Mouse (Mus musculus): ENCODE measurements around the gene Dmkn. TPM values are rescaled to one million over a fixed set of nuclear protein-coding genes. Genes with fewer than 3 reads are reported as not detected.

Dmkn gene
- polyA plus RNA-seq, 1 experiment from 2014 or later = 1.1 TPM

- H3K4me1 ChIP-seq (replicated peaks) = peaks cover 14% of the 10 kb centered on the region
- no peaks in the 10 kb centered on the region for H3K36me3 ChIP-seq
- WGBS = 38% methylated on average over 11 of the region's 11 CpGs
- peak overlapping the region; percentile 39; the same call in 1 of the 2 replicates for H3K9ac ChIP-seq
- H3K9me3 ChIP-seq (replicated peaks) = no peaks in the 10 kb centered on the region
- no peak overlapping the region for H3K4me3 ChIP-seq
- H3K4me2 ChIP-seq = peak overlapping the region; percentile 53
- no peak for ATAC-seq (ENCODE audit: insufficient number of reproducible peaks, low FRiP score)
- no peak overlapping the region for H3K27ac ChIP-seq (ENCODE audit: poor library complexity, severe bottlenecking)
- H3K27me3 ChIP-seq (replicated peaks) = peaks cover 36% of the 10 kb centered on the region
These were observed 1.6 kb downstream of the Dmkn start for GRCm38 (mm10) chr7:30765173-30765572.

GRCm38 (mm10) chr7:30766408-30766807, 2.9 kb downstream of the Dmkn start:
- H3K9ac ChIP-seq = no peak overlapping the region
- 75% methylated on average over 4 of the region's 4 CpGs for WGBS
- H3K27me3 ChIP-seq (replicated peaks) = peaks cover 36% of the 10 kb centered on the region
- no peak for ATAC-seq (ENCODE audit: insufficient number of reproducible peaks, low FRiP score)
- no peak overlapping the region for H3K4me3 ChIP-seq
- H3K4me2 ChIP-seq = no peak overlapping the region
- no peaks in the 10 kb centered on the region for H3K36me3 ChIP-seq
- peaks cover 4% of the 10 kb centered on the region; the same call in 1 of the 2 replicates for H3K9me3 ChIP-seq (replicated peaks)
- H3K4me1 ChIP-seq (replicated peaks) = peaks cover 6% of the 10 kb centered on the region; the same call in 1 of the 2 replicates
- H3K27ac ChIP-seq (ENCODE audit: poor library complexity, severe bottlenecking) = no peak overlapping the region

GRCm38 (mm10) chr7:30769236-30769635, 5.7 kb downstream of the Dmkn start:
- peaks cover 6% of the 10 kb centered on the region; the same call in 1 of the 2 replicates for H3K4me1 ChIP-seq (replicated peaks)
- no peak overlapping the region for H3K4me3 ChIP-seq
- WGBS = 21% methylated on average over 9 of the region's 9 CpGs
- no peaks in the 10 kb centered on the region for H3K36me3 ChIP-seq
- no peak overlapping the region for H3K4me2 ChIP-seq
- H3K27ac ChIP-seq (ENCODE audit: poor library complexity, severe bottlenecking) = no peak overlapping the region
- H3K9ac ChIP-seq = no peak overlapping the region
- no peak for ATAC-seq (ENCODE audit: insufficient number of reproducible peaks, low FRiP score)
- H3K9me3 ChIP-seq (replicated peaks) = peaks cover 16% of the 10 kb centered on the region
- peaks cover 21% of the 10 kb centered on the region for H3K27me3 ChIP-seq (replicated peaks)

GRCm38 (mm10) chr7:30776104-30776503, 12.5 kb downstream of the Dmkn start:
- no peak overlapping the region for H3K27ac ChIP-seq (ENCODE audit: poor library complexity, severe bottlenecking)
- peaks cover 15% of the 10 kb centered on the region for H3K9me3 ChIP-seq (replicated peaks)
- ATAC-seq (ENCODE audit: insufficient number of reproducible peaks, low FRiP score) = no peak
- WGBS = 75% methylated on average over 9 of the region's 9 CpGs
- no peak overlapping the region for H3K4me2 ChIP-seq
- no peaks in the 10 kb centered on the region for H3K4me1 ChIP-seq (replicated peaks)
- no peak overlapping the region for H3K9ac ChIP-seq
- no peaks in the 10 kb centered on the region for H3K27me3 ChIP-seq (replicated peaks)
- H3K4me3 ChIP-seq = no peak overlapping the region
- no peaks in the 10 kb centered on the region for H3K36me3 ChIP-seq

- Histone ChIP-seq H3K27me3 (replicated peaks) (no peaks in the 10 kb centered on the region), H3K36me3 (no peaks in the 10 kb centered on the region), H3K4me2 (no peak overlapping the region), H3K4me3 (no peak overlapping the region), H3K9me3 (replicated peaks) (peaks cover 5% of the 10 kb centered on the region; the same call in 1 of the 2 replicates), H3K4me1 (replicated peaks) (no peaks in the 10 kb centered on the region), H3K27ac (ENCODE audit: poor library complexity, severe bottlenecking) (no peak overlapping the region), H3K9ac (no peak overlapping the region)
- 43% methylated on average over 7 of the region's 7 CpGs for WGBS
- ATAC-seq (ENCODE audit: insufficient number of reproducible peaks, low FRiP score) = no peak
These were observed 13.6 kb downstream of the Dmkn start for GRCm38 (mm10) chr7:30777081-30777579.

- Histone ChIP-seq H3K36me3 (no peaks in the 10 kb centered on the region), H3K4me2 (no peak overlapping the region), H3K27ac (ENCODE audit: poor library complexity, severe bottlenecking) (no peak overlapping the region), H3K27me3 (replicated peaks) (no peaks in the 10 kb centered on the region), H3K9ac (no peak overlapping the region), H3K4me3 (no peak overlapping the region), H3K4me1 (replicated peaks) (no peaks in the 10 kb centered on the region), H3K9me3 (replicated peaks) (no peaks in the 10 kb centered on the region)
- 79% methylated on average over 1 of the region's 1 CpGs for WGBS
- ATAC-seq (ENCODE audit: insufficient number of reproducible peaks, low FRiP score) = no peak
These were observed 14.4 kb downstream of the Dmkn start for GRCm38 (mm10) chr7:30777911-30778310.

- 54% methylated on average over 4 of the region's 4 CpGs for WGBS
- Histone ChIP-seq H3K4me3 (no peak overlapping the region), H3K36me3 (no peaks in the 10 kb centered on the region), H3K9me3 (replicated peaks) (no peaks in the 10 kb centered on the region), H3K27ac (ENCODE audit: poor library complexity, severe bottlenecking) (no peak overlapping the region), H3K4me1 (replicated peaks) (no peaks in the 10 kb centered on the region), H3K4me2 (no peak overlapping the region), H3K27me3 (replicated peaks) (no peaks in the 10 kb centered on the region), H3K9ac (no peak overlapping the region)
- no peak for ATAC-seq (ENCODE audit: insufficient number of reproducible peaks, low FRiP score)
These were observed 18.2 kb downstream of the Dmkn start for GRCm38 (mm10) chr7:30781792-30782191.

- H3K9me3 ChIP-seq (replicated peaks) = no peaks in the 10 kb centered on the region
- WGBS = 73% methylated on average over 3 of the region's 3 CpGs
- H3K36me3 ChIP-seq = no peaks in the 10 kb centered on the region
- ATAC-seq (ENCODE audit: insufficient number of reproducible peaks, low FRiP score) = no peak
- no peak overlapping the region for H3K27ac ChIP-seq (ENCODE audit: poor library complexity, severe bottlenecking)
- peaks cover 8% of the 10 kb centered on the region for H3K27me3 ChIP-seq (replicated peaks)
- no peak overlapping the region for H3K9ac ChIP-seq
- H3K4me2 ChIP-seq = no peak overlapping the region
- no peaks in the 10 kb centered on the region for H3K4me1 ChIP-seq (replicated peaks)
- no peak overlapping the region for H3K4me3 ChIP-seq
These were observed 19.1 kb downstream of the Dmkn start for GRCm38 (mm10) chr7:30782658-30783057.

- WGBS = 63% methylated on average over 1 of the region's 1 CpGs
- Histone ChIP-seq H3K4me1 (replicated peaks) (no peaks in the 10 kb centered on the region), H3K36me3 (no peaks in the 10 kb centered on the region), H3K4me2 (no peak overlapping the region), H3K9ac (no peak overlapping the region), H3K27ac (ENCODE audit: poor library complexity, severe bottlenecking) (no peak overlapping the region), H3K4me3 (no peak overlapping the region), H3K9me3 (replicated peaks) (no peaks in the 10 kb centered on the region), H3K27me3 (replicated peaks) (peaks cover 28% of the 10 kb centered on the region)
- no peak for ATAC-seq (ENCODE audit: insufficient number of reproducible peaks, low FRiP score)
These were observed 21.6 kb downstream of the Dmkn start for GRCm38 (mm10) chr7:30785154-30785553.

GRCm38 (mm10) chr7:30785721-30786546, 22.4 kb downstream of the Dmkn start:
- no peak overlapping the region for H3K27ac ChIP-seq (ENCODE audit: poor library complexity, severe bottlenecking)
- H3K27me3 ChIP-seq (replicated peaks) = peaks cover 34% of the 10 kb centered on the region
- H3K4me2 ChIP-seq = no peak overlapping the region
- no peak overlapping the region for H3K9ac ChIP-seq
- ATAC-seq (ENCODE audit: insufficient number of reproducible peaks, low FRiP score) = no peak
- 73% methylated on average over 13 of the region's 13 CpGs for WGBS
- H3K36me3 ChIP-seq = no peaks in the 10 kb centered on the region
- no peaks in the 10 kb centered on the region for H3K4me1 ChIP-seq (replicated peaks)
- H3K9me3 ChIP-seq (replicated peaks) = no peaks in the 10 kb centered on the region
- no peak overlapping the region for H3K4me3 ChIP-seq

- ATAC-seq (ENCODE audit: insufficient number of reproducible peaks, low FRiP score) = no peak
- no peak within 1 kb of the TSS for H3K4me3 ChIP-seq
- H3K4me2 ChIP-seq = no peak within 1 kb of the TSS
- peaks cover 35% of the 10 kb centered on the region for H3K27me3 ChIP-seq (replicated peaks)
- no peaks in the 10 kb centered on the region for H3K9me3 ChIP-seq (replicated peaks)
- WGBS = 41% methylated on average over 15 of the region's 15 CpGs
- no peak within 1 kb of the TSS for H3K9ac ChIP-seq
- no peaks in the 10 kb centered on the region for H3K36me3 ChIP-seq
- no peak within 1 kb of the TSS for H3K27ac ChIP-seq (ENCODE audit: poor library complexity, severe bottlenecking)
- no peaks in the 10 kb centered on the region for H3K4me1 ChIP-seq (replicated peaks)
These were observed 23.9 kb downstream of the Dmkn start, which contains the start of gene Krtdap for GRCm38 (mm10) chr7:30787377-30788022. Gene Krtdap (plus strand): TSS chr7:30787896.

Measured in heart, embryonic 12.5 days (tissue).